Mouse (Mus musculus) spleen, adult 12 weeks (tissue): ENCODE measurements around the gene Arhgap15.
"Not testable (repeated sequence)": the region's sequence is repeated elsewhere in the genome, so short reads cannot be mapped to it uniquely, and the experiment has no call there.

ENCODE experiments used
- DNase-seq: peaks from one replicate; pipeline ENCODE4 v3.0.0; 2022; ENCODE audit warnings: low spot score

Gene Arhgap15

DNA sequence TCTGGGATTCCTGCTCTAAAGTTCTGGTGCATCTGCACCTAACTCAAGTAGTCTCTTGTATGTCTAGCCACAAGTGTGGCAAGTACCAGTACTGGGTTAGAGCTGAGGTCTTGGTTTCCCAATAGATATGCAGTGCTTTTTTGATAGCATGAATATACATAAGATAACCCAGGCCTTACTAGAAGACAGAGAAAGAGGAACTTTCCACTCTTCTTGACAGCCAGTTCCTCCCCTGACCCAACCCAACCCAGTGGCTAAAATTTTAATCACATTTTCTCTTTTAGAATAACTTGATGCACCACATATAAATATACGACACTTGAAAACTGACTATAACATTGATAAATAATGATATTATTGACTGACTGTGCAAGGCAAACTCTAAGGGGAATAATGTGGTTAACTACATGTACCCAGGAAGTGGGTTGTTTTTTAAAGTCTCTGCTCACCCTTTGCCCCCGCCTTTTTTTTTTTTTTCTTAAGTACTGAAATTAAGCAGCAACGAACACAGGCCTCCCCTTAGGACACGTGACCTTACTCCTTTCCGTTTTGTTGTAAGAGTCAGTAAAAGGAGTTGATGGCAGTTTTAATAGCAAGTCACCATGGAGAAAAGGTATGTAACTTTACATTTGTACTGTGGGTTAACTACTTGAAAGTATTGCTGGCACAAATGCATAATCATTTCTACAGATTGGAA lies at the start of gene Arhgap15:
Gene Arhgap15, plus strand, starts transcription at position 538 of the 697 bp plus-strand sequence.
- DNase-seq: no peak

DNA sequence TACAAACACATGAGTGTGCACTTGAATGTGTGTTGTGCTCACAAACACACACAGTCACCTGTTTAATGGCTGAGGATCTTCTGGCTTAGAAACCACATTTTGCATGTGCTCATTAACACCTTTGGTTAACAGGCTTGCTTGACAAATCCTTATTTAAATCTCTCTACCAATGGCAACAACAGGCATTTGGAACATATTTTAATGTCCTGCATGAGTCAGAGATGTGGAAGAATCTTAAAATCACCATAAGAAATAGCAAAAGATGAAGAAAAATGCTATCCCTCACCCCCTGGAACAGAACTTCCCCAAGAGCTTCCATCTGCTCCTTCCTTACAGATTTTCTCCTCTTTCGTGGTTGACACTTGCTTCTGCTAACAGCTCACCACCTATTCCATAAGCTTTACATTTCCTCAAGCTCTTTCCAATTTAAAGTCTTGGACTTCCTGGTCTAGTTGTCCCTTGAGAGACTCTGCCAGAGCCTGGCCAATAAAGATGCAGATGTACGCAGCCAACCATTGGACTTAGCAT lies 35.9 kb upstream of the Arhgap15 start:
- no peak for DNase-seq

DNA sequence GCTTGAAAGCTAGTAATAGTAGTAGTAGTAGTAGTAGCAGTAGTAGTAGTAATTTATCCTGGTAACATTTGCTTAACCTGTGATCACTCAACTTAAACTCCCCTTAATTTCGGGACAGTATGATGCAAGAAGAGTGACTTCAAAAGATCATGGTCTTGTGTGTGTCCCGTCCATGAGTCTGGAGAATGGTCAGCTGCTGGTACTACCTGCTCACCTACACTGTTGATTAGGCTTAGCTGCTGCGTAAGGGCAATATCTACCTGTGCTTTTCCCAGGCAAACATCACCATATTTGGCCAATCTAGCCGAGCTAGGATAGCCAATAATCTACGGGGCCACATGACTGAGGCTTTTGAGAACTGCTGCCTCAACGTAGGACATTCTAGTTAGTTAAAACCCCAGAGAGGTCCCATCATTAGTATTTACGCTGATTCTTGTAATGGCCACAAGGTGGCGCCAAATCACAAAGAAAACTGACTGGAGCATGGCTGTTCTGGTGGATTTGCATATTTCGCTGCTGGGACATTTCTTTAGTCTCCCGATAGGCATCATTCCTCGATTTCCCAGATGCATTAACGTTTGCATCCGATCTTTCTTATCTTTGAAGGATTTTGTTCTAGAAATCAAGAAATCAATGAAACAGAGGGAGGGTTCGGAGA lies 26.0 kb upstream of the Arhgap15 start:
- DNase-seq: no peak

- no peak for DNase-seq
These were observed 25.5 kb upstream of the Arhgap15 start for GRCm38 (mm10) chr2:43723104-43723541.

GRCm38 (mm10) chr2:43727181-43727580 lies 21.4 kb upstream of the Arhgap15 start:
- no peak for DNase-seq

DNA sequence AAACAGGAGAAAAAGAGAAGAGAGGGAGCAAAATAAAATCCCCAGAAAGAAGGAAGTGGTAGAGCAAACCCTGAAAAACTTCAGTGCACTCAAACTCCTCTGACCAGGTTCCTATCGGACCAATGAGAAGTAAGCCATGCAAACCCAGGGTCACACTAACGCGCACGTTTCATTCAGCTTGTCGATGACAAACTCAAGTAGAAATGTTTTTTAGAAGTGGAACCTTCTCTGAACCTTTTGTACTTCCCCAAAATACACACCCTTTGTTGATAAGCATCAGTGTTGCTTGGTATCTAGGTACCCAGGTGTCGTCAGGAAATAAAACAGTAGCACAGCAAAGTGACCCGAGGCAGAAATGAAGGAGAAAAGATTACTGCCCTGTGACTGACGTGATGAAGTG lies 20.9 kb upstream of the Arhgap15 start:
- no peak for DNase-seq

GRCm38 (mm10) chr2:43728831-43729230 lies 19.8 kb upstream of the Arhgap15 start:
- no peak for DNase-seq

GRCm38 (mm10) chr2:43732396-43732795 lies 16.2 kb upstream of the Arhgap15 start:
- DNase-seq: no peak

- DNase-seq: not testable (repeated sequence)
These were observed 13.6 kb upstream of the Arhgap15 start for GRCm38 (mm10) chr2:43735071-43735470.

GRCm38 (mm10) chr2:43737546-43737945 lies 11.1 kb upstream of the Arhgap15 start:
- DNase-seq: no peak

GRCm38 (mm10) chr2:43738562-43739112 lies 10.0 kb upstream of the Arhgap15 start:
- no peak for DNase-seq

- DNase-seq: no peak
These were observed 9.3 kb upstream of the Arhgap15 start for GRCm38 (mm10) chr2:43739190-43739818.

GRCm38 (mm10) chr2:43749321-43749720 lies 697 bp downstream of the Arhgap15 start:
- DNase-seq: no peak

DNA sequence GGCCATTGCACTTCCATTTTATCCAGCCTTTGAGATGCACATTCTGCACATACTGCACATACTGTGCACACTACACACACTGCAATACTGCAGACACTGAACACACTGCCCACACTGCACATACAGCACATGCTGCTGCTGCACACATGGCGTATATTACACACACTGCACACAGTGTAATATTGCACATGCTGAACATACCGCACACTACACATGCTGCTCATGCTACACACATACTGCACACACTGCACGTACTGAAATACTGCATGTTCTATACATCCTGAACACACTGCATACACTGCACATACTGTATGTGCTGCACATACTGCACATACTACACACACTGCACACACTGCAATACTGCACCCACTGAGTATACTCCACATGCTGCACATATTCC lies 7.3 kb downstream of the Arhgap15 start:
- DNase-seq: no peak

GRCm38 (mm10) chr2:43756626-43757025 lies 8.0 kb downstream of the Arhgap15 start:
- no peak for DNase-seq

GRCm38 (mm10) chr2:43761735-43762134 lies 13.1 kb downstream of the Arhgap15 start:
- DNase-seq: no peak

GRCm38 (mm10) chr2:43763279-43763678 lies 14.7 kb downstream of the Arhgap15 start:
- no peak for DNase-seq

GRCm38 (mm10) chr2:43764456-43764855 lies 15.8 kb downstream of the Arhgap15 start:
- no peak for DNase-seq

- no peak for DNase-seq
These were observed 17.6 kb downstream of the Arhgap15 start for GRCm38 (mm10) chr2:43766200-43766599.

- no peak for DNase-seq
These were observed 21.4 kb downstream of the Arhgap15 start for GRCm38 (mm10) chr2:43769850-43770570.

GRCm38 (mm10) chr2:43772640-43773039 lies 24.0 kb downstream of the Arhgap15 start:
- no peak for DNase-seq

DNA sequence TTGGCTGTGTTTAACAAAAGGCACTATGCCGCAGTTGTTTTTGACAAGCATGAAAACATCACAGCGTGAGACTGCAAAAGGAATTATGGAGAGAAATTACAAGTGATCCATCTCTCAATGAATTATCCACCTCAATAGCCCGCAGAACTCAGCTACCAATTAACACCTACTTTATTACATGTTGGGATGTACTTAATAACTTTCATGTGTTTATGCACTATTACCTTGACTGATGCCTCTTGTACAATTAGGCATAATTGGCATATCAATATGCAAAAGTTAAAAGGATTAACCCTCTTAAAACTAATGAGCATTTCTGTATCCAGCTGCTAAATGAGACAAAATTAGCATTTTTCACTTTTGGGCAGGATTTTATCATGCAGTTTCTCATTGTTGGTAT lies 33.5 kb downstream of the Arhgap15 start:
- no peak for DNase-seq
